Mouse (Mus musculus): ENCODE measurements around the gene Tpp1.

Gene Tpp1

DNA sequence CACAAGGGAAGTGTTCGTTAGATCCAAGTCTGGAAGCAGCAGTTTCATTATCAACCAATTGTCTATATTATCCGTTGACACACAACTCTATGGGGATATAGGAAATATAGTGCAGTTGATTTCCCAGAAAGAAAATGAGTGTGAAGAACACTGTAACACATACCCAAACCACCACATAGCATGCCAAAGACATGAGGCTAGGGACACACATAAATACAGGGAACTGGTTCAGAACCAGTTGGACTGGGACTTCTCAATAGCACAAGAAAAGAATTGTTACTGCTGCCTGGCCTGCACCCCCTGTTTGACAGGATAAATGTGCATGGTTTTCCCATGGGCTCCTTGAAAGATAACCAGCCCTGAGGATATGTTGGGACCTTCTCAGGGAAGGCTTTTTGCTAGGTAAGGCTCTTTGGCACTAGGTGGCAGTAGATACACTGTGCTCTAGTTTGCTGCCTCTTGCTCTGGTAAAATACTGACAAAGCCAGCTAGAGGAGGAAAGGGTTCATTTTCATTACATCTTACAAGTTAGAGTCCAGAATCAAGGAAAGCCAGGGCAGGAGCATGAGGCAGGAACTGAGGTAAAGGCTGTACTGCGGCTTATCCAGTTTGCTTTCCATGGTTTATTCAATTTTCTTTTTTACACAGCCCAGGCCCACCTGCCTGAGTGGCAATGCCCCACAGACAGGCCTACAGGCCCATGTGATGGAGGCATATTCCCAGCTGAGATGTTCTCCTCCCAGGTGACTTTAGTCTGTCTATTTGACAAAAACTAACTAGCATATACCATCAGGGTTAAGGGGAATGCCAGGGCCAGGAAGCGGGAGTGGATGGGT lies 25.7 kb downstream of the Tpp1 start:
- peak; percentile 28 to 52 for DNase-seq

DNA sequence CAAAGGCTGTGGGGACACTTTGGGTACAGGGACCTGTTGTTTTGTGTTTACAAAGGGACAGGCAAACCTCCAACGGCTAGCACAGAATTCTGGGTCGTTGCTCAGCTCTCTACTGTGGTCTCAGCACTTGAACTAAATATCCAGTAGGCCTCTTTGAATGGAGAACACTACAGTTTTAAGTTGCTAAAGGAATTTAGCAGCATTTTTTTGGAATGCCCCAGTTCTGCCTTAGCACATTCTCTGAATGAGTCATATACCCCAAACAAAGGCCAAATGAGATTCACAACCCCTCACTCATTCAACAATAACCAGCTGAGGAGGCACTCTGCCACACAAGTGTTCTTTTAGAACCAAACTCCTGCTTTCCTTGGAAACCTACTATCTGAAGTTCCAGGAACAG lies 30.1 kb downstream of the Tpp1 start:
- DNase-seq: no peak

DNA sequence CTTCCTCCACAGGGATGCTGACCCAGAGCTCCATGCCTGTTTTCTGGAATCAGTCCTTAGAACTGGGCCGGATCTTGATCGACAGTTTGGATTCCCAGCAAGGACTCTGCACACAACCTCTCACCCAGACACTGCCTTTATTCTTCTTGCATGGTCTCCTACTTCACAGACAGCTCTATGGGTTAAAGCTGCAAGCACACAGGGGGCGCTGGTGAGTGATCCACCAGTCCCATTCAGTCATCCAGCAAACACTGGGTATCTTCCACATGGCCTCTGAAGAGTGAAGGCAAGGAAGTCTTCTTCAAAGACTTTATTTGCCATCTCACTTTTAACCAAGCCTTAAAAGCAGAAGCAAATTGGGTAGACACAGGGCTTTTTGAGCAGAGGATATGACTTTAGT lies 36.7 kb downstream of the Tpp1 start:
- no peak for DNase-seq

DNA sequence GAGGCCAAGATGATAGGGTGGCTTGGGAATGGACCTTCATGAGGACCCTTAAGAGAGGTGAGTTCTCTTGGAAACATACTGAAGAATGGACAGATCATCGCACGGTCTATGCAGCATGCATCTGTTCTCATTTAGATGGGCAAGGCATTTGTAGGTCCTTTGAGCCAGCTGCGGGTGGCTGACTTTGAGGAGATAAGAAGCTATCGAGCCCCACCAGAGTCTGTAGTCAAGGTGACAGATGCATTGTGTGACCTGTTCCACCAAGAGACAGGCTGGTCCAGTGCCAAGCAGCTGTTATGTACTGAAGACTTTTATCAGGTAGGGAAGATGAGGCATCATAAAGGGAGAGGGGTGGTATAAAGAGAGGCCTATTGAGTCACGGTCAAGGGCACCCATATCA lies 43.3 kb downstream of the Tpp1 start:
- no peak for DNase-seq

DNA sequence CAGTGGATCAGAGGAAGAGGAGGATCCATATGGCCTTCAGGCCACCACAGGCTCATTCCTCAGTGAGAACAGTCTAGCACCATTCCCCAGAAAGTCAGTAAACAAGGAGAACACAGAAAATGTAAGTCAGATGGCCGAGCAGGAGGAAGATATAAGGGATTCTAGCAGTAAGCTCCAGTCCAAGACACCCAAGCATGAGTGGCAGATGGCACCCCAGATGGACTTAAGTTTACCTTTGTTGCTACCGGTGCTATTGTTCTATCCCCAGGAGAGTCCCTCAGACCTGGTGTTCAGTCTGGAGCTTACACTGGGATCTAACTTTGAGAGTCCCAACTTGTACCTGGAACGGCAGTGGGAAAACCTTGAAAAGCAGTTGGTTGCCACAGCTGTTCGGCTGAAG lies 48.2 kb downstream of the Tpp1 start:
- no peak for DNase-seq

DNA sequence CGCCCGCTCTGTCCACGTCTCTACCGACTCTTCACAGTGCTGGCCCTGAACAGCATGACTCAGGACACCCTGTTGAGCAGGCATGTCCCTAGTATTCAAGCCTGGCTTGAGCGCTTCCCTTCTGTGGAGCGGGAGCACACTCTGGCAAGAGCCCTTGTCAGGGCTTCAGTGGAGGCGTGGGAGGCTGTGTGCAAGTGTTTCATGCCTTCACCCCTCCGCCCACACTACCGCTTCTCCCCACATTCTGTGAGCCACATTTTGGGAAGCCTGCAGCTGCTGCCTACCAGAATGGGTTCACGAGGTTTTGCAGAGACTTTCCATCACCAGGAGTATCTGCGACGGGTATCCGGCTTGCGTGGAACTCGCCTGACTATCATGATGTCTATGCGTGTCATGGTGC lies 48.9 kb downstream of the Tpp1 start:
- no peak for DNase-seq
